Mouse (Mus musculus): Measurements from ENCODE around the gene Acadm. TPM values are rescaled to one million over a fixed set of nuclear protein-coding genes. Genes with fewer than 3 reads are reported as not detected.

Acadm gene
- total and polyA plus RNA-seq, 3 experiments, result 78.5 to 224 (median 199) TPM

GRCm38 (mm10) chr3:153912546-153913509, 31.6 kb downstream of the Acadm start, which contains the start of gene Rabggtb (continued):
- TF ChIP-seq ELF1 (IDR thresholded peaks at IDR 0.05; ENCODE audit: low read depth, low read length) (peak; percentile 70), MYC (IDR thresholded peaks at IDR 0.05; ENCODE audit: low read depth, low read length) (peak; percentile 88), RCOR1 (conservative IDR thresholded peaks at IDR 0.05; ENCODE audit: low read depth, low read length) (0 out of 2 replicates have a peak, but pooled peaks have one; percentile 1), SMC3 (IDR thresholded peaks at IDR 0.05; ENCODE audit: low read depth, low read length) (no peak), ZC3H11A (IDR thresholded peaks at IDR 0.05; ENCODE audit: low read depth, low read length) (no peak), CTCF (conservative IDR thresholded peaks at IDR 0.05 in 1 of 2, IDR thresholded peaks at IDR 0.05 in 1 of 2; ENCODE audit: low read depth in 2 of 2, low read length in 2 of 2) (peak in 1 of 2 experiments; percentile 32; a peak in 1 of 4 replicates), POLR2A (IDR thresholded peaks at IDR 0.05; ENCODE audit: low read depth, low read length) (peak; percentile 99), JUND (conservative IDR thresholded peaks at IDR 0.05; ENCODE audit: low read depth, low read length) (no peak), MAZ (IDR thresholded peaks at IDR 0.05; ENCODE audit: low read depth, low read length) (no peak), UBTF (IDR thresholded peaks at IDR 0.05; ENCODE audit: low read depth, low read length) (peak; percentile 76; the same call in 1 of the 2 replicates), HCFC1 (IDR thresholded peaks at IDR 0.05; ENCODE audit: low read depth, low read length) (peak; percentile 90), TBP (conservative IDR thresholded peaks at IDR 0.05; ENCODE audit: low read depth, low read length) (peak; percentile 96), E2F4 (IDR thresholded peaks at IDR 0.05; ENCODE audit: insufficient replicate concordance, low read depth, low read length) (no peak), POLR2AphosphoS2 (IDR thresholded peaks at IDR 0.05; ENCODE audit: low read depth, low read length) (peak; percentile 99)

DNA sequence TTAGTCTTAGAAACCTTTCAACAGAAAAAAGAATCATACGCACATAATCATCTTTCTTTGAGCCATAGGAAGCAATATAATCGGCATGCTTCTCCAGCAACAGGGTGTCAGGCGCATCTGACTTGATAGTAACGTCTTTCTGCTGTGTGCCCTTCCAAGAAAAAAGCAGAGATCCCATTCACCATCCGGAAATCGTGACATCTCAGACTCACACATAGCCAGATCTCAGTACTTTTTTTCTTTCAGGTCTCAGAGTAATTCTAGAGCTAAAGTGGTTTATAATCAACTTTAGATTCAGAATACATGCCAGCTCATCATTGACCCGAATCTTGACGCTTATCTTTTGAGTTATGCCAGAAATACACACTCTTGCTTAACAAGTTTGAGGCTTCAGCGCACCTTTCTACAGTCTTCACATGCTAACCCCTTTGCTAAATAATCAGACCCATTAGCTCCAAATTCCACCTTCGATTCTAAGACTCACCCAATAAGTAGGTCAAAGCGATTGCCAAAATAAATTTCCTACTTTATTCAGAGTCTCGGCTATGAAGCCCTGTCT, 32.5 kb downstream of the Acadm start:
- dilution Hi-C loops (cut with MboI; ENCODE audit: extremely low pct_ligation_motif_present, extremely low pct_unique_long_range_greater_than_20kb, low sequenced_read_pairs), result no loop called here
- Histone ChIP-seq H3K27me3 (replicated peaks) (no peaks in the 10 kb centered on the region), H3K36me3 (replicated peaks in 1 of 2; ENCODE audit: control insufficient read depth in 1 of 2, insufficient read depth in 1 of 2, low read length in 1 of 2) (peaks cover 41 to 51% of the 10 kb centered on the region in 2 experiments), H3K9me3 (replicated peaks; ENCODE audit: low read length) (no peaks in the 10 kb centered on the region), H3K27ac (ENCODE audit: insufficient read depth, low read depth) (peak overlapping the region; percentile 68), H3K4me2 (ENCODE audit: insufficient read depth, low read depth, poor library complexity, severe bottlenecking) (peak overlapping the region; percentile 63), H3K4me1 (ENCODE audit: control insufficient read depth in 1 of 2, insufficient read depth in 2 of 2) (peaks cover 11 to 35% of the 10 kb centered on the region in 2 experiments), H3K4me3 (replicated peaks in 1 of 3; ENCODE audit: low read depth in 2 of 3, low read length in 2 of 3, poor library complexity in 1 of 3) (peak overlapping the region; percentile 69 to 99 (median 93)), H3K9ac (ENCODE audit: insufficient read depth, low read depth) (peak overlapping the region; percentile 99), H3K79me2 (replicated peaks; ENCODE audit: control insufficient read depth, extremely low read depth, insufficient read depth, poor library complexity, severe bottlenecking) (peaks cover 53% of the 10 kb centered on the region)
- DNase-seq (ENCODE audit: extremely low read depth), result no peak
- in situ Hi-C loops (cut with MboI; ENCODE audit: low pct_ligation_motif_present, low pct_unique_long_range_greater_than_20kb, low sequenced_read_pairs), result no loop called here
- TF ChIP-seq MXI1 (IDR thresholded peaks at IDR 0.05; ENCODE audit: low read depth, low read length), result peak; percentile 49; the same call in 1 of the 2 replicates
- TF ChIP-seq TBP (conservative IDR thresholded peaks at IDR 0.05; ENCODE audit: low read depth, low read length), result 0 out of 2 replicates have a peak, but pooled peaks have one; percentile 37
- no peak for TF ChIP-seq ELF1 (IDR thresholded peaks at IDR 0.05; ENCODE audit: low read depth, low read length)
- TF ChIP-seq MYC (IDR thresholded peaks at IDR 0.05; ENCODE audit: low read depth, low read length), result peak; percentile 49; the same call in 1 of the 2 replicates
- TF ChIP-seq BHLHE40 (IDR thresholded peaks at IDR 0.05; ENCODE audit: low read depth, low read length), result 0 out of 2 replicates have a peak, but pooled peaks have one; percentile 3
- TF ChIP-seq POLR2A (IDR thresholded peaks at IDR 0.05; ENCODE audit: low read depth, low read length), result peak; percentile 37; the same call in 1 of the 2 replicates
- peak; percentile 75; the same call in 1 of the 2 replicates for TF ChIP-seq POLR2AphosphoS2 (IDR thresholded peaks at IDR 0.05; ENCODE audit: low read depth, low read length)
- no peak for TF ChIP-seq CHD2 (IDR thresholded peaks at IDR 0.05; ENCODE audit: low read length)
- TF ChIP-seq SIN3A (IDR thresholded peaks at IDR 0.05; ENCODE audit: low read length), result no peak; the same call in none of the 2 replicates
- TF ChIP-seq RCOR1 (conservative IDR thresholded peaks at IDR 0.05; ENCODE audit: low read depth, low read length), result no peak
- 0 out of 2 replicates have a peak, but pooled peaks have one; percentile 91 for TF ChIP-seq CHD1 (IDR thresholded peaks at IDR 0.05; ENCODE audit: low read depth, low read length)
